Mouse (Mus musculus) myocyte (in vitro differentiated cells): ENCODE results near the gene Sv2c.

Source experiments
- CEBPB ChIP-seq: IDR thresholded peaks from 2 replicates; pipeline ENCODE4 v1.6.1; 2011; ENCODE audit warnings: mild to moderate bottlenecking, moderate library complexity; ENCODE audit not compliant: poor library complexity, insufficient read depth, severe bottlenecking
- E2F4 ChIP-seq: IDR thresholded peaks from one replicate; pipeline ENCODE4 v1.6.1; 2011; ENCODE audit warnings: mild to moderate bottlenecking, control low read depth, moderate library complexity; ENCODE audit not compliant: insufficient read depth
- MAX ChIP-seq: IDR thresholded peaks from one replicate; pipeline ENCODE4 v1.6.1; 2011; ENCODE audit warnings: low read depth, mild to moderate bottlenecking, control low read depth
- MYOD1 ChIP-seq, 3 experiments: IDR thresholded peaks; one replicate each; pipeline ENCODE4 v1.6.1; 2011; ENCODE audit warnings: control low read depth in 2 of 3, low read depth in 2 of 3, mild to moderate bottlenecking in 2 of 3, moderate library complexity in 1 of 3; ENCODE audit not compliant: insufficient read length in 2 of 3, control insufficient read depth in 1 of 3
- POLR2A ChIP-seq: IDR thresholded peaks from one replicate; pipeline ENCODE4 v1.6.1; 2011; ENCODE audit warnings: low read depth, mild to moderate bottlenecking, control low read depth, moderate library complexity; ENCODE audit not compliant: insufficient read length
- POLR2AphosphoS2 ChIP-seq: IDR thresholded peaks from one replicate; pipeline ENCODE4 v1.6.1; 2011; ENCODE audit warnings: low read depth, control low read depth; ENCODE audit not compliant: insufficient read length
- REST ChIP-seq: IDR thresholded peaks from one replicate; pipeline ENCODE4 v1.6.1; 2011; ENCODE audit warnings: mild to moderate bottlenecking, control low read depth, moderate library complexity; ENCODE audit not compliant: insufficient read depth, insufficient read length
- SRF ChIP-seq: IDR thresholded peaks from one replicate; pipeline ENCODE4 v1.6.1; 2011; ENCODE audit warnings: low read depth; ENCODE audit not compliant: control insufficient read depth, insufficient read length
- TCF12 ChIP-seq: IDR thresholded peaks from one replicate; pipeline ENCODE4 v1.6.1; 2011; ENCODE audit warnings: mild to moderate bottlenecking, control low read depth; ENCODE audit not compliant: poor library complexity, insufficient read depth, severe bottlenecking
- TCF3 ChIP-seq: IDR thresholded peaks from one replicate; pipeline ENCODE4 v1.6.1; 2011; ENCODE audit warnings: low read depth, control low read depth; ENCODE audit not compliant: insufficient read length
- USF1 ChIP-seq: IDR thresholded peaks from one replicate; pipeline ENCODE4 v1.6.1; 2011; ENCODE audit warnings: low read depth, mild to moderate bottlenecking, control low read depth, moderate library complexity

DNA sequence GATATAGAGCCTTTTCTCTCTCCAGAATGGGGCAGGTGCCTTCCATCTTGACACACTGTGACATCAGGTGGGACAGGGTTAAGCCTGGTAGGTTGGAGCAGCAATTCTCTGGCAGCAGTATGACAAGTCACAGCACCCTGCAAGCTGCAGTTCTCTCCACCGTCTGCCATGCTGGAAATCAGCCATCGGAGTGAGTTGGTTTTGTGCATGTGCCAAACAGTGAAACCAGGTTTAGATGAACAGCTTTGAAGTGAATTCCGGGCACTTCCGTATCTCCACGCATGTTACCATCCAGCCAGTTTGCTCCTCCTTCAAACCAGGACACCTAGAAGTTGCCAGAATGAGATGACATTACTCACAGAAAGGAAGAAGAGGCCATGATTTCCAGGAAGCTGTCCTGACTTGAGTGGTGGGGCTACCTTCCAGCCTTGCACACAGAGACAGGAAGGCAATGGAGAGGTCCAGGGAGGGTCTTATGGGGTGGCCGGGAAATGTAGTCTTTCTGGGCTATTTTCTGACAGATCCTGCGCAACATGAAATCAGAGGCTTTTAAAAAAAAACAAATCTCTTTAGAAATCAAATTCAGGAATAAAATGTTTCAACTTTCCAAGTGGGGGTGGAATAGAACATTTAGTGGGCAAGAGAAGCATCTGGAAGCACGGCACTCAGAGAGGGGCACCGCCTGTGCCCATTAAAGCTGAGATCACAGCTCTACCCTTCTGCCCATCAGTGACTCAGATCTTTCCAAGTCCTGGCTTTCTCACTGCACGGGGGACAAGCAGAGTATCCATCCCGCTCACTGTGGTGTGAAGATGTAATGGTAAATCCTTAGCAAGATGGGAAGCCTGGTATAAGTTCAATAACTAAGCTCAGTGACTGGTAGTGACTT, 220.0 kb downstream of the Sv2c start:
- TF ChIP-seq POLR2A: no peak
- TF ChIP-seq USF1: no peak
- no peak for TF ChIP-seq CEBPB
- TF ChIP-seq TCF3: no peak
- no peak for TF ChIP-seq MYOD1 (IDR thresholded peaks at IDR 0.05; ENCODE audit: control insufficient read depth in 1 of 3, insufficient read length in 2 of 3, low read depth in 2 of 3)
- TF ChIP-seq MAX: no peak
- TF ChIP-seq POLR2AphosphoS2: no peak
- no peak for TF ChIP-seq REST
- TF ChIP-seq TCF12: no peak
- no peak for TF ChIP-seq E2F4
- TF ChIP-seq SRF: no peak
